Mouse (Mus musculus) lung, postnatal 0 days (tissue): ENCODE results near the gene Neurog3. TPM values are rescaled to one million over a fixed set of nuclear protein-coding genes. Genes with fewer than 3 reads are reported as not detected.
A peak's percentile ranks its signal among the peaks of the same experiment; 100 is the strongest.

Source experiments
- ATAC-seq: fragments of 200-750 bp; cut with Nextera tagmentation; 2 replicates; pipeline ENCODE4 v1.8.0; 2017; ENCODE audit warnings: moderate library complexity
- DNase-seq: peaks from one replicate; pipeline ENCODE4 v3.0.0-alpha.2; 2016; ENCODE audit warnings: low spot score
- H3K27ac ChIP-seq: fragments of 300-500 bp; sonication (generic); 2 replicates; pipeline ENCODE4 v1.5.1; 2014; ENCODE audit warnings: antibody characterized with exemption, mild to moderate bottlenecking, low read length, mixed read lengths
- H3K27me3 ChIP-seq: fragments of 300-500 bp; sonication (generic); replicated peaks from 2 replicates; pipeline ENCODE4 v1.6.1; 2014; ENCODE audit warnings: low read length, mixed read lengths; ENCODE audit not compliant: insufficient read depth
- H3K36me3 ChIP-seq: fragments of 300-500 bp; sonication (generic); 2 replicates; pipeline ENCODE4 v1.6.1; 2014; ENCODE audit warnings: low read length, mixed read lengths; ENCODE audit not compliant: insufficient read depth
- H3K4me1 ChIP-seq: fragments of 300-500 bp; sonication (generic); 2 replicates; pipeline ENCODE4 v1.6.1; 2014; ENCODE audit warnings: antibody characterized with exemption, low read depth, low read length, mixed read lengths; ENCODE audit not compliant: insufficient read depth
- H3K4me2 ChIP-seq: fragments of 300-500 bp; sonication (generic); replicated peaks from 2 replicates; pipeline ENCODE4 v1.6.1; 2014; ENCODE audit warnings: low read depth, mild to moderate bottlenecking, low read length, moderate library complexity, mixed read lengths
- H3K4me3 ChIP-seq: fragments of 300-500 bp; sonication (generic); 2 replicates; pipeline ENCODE4 v1.5.1; 2014; ENCODE audit warnings: low read depth, low read length
- H3K9ac ChIP-seq: fragments of 300-500 bp; sonication (generic); replicated peaks from 2 replicates; pipeline ENCODE4 v1.6.1; 2014; ENCODE audit warnings: low read depth, mild to moderate bottlenecking
- H3K9me3 ChIP-seq: fragments of 300-500 bp; sonication (generic); 2 replicates; pipeline ENCODE4 v1.6.1; 2016; ENCODE audit warnings: low read length, mixed read lengths
- CTCF ChIP-seq: IDR thresholded peaks from 2 replicates; pipeline ENCODE4 v1.5.1; 2016; ENCODE audit warnings: antibody characterized with exemption, mild to moderate bottlenecking
- EP300 ChIP-seq: IDR thresholded peaks from 2 replicates; pipeline ENCODE4 v1.6.1; 2016; ENCODE audit warnings: antibody characterized with exemption, mild to moderate bottlenecking, control low read depth
- WGBS: fragments of 180-500 bp; shearing (Covaris S2); extraction: QIAGEN DNeasy Blood & Tissue Kit; methylation state at CpG from one replicate; pipeline ENCODE4 v1.1.7; 2014; 5-methylcytosine and 5-hydroxymethylcytosine counted together
- polyA plus RNA-seq: library from polyadenylated mRNA; unstranded; fragments of >200 nt; fragmentation: Nextera tagmentation; extraction: Ambion mirVana; gene quantifications from 2 replicates; pipeline ENCODE4 v1.2.1, GENCODE M21; 2015

Gene Neurog3
- polyA plus RNA-seq, 1 experiment from 2014 or later = not detected

- 75% methylated on average over 6 of the region's 6 CpGs for WGBS
- H3K9me3 ChIP-seq = no peaks in the 10 kb centered on the region
- TF ChIP-seq EP300 (no peak), CTCF (no peak)
- DNase-seq = no peak
- no peaks in the 10 kb centered on the region for H3K36me3 ChIP-seq
- no peak for ATAC-seq
- no peak overlapping the region for H3K27ac ChIP-seq
- no peak overlapping the region for H3K4me2 ChIP-seq
- H3K4me1 ChIP-seq = no peaks in the 10 kb centered on the region
- no peaks in the 10 kb centered on the region for H3K27me3 ChIP-seq
- H3K4me3 ChIP-seq = no peak overlapping the region
- no peak overlapping the region for H3K9ac ChIP-seq
These were observed 38.5 kb upstream of the Neurog3 start for GRCm38 (mm10) chr10:62094401-62094800.

GRCm38 (mm10) chr10:62099749-62100403 is 33.0 kb upstream of the Neurog3 start:
- WGBS = 56% methylated on average over 10 of the region's 10 CpGs

GRCm38 (mm10) chr10:62101504-62102439 is 31.1 kb upstream of the Neurog3 start:
- DNase-seq (peak; percentile 78), ATAC-seq (peak; percentile 52; the same call in 1 of the 2 replicates)
- Histone ChIP-seq H3K9me3 (no peaks in the 10 kb centered on the region), H3K27me3 (no peaks in the 10 kb centered on the region), H3K4me1 (no peaks in the 10 kb centered on the region), H3K4me2 (no peak overlapping the region), H3K27ac (no peak overlapping the region), H3K4me3 (no peak overlapping the region), H3K36me3 (no peaks in the 10 kb centered on the region), H3K9ac (no peak overlapping the region)
- WGBS = 7% methylated on average over 7 of the region's 7 CpGs
- TF ChIP-seq CTCF (peak; percentile 92), EP300 (no peak)

More at GRCm38 (mm10) chr10:62099749-62100403, 33.0 kb upstream of the Neurog3 start:
- no peaks in the 10 kb centered on the region for H3K4me1 ChIP-seq
- DNase-seq = no peak
- H3K27ac ChIP-seq = no peak overlapping the region
- no peak overlapping the region for H3K4me2 ChIP-seq
- no peak for ATAC-seq
- no peaks in the 10 kb centered on the region for H3K36me3 ChIP-seq
- no peak overlapping the region for H3K4me3 ChIP-seq
- H3K27me3 ChIP-seq = no peaks in the 10 kb centered on the region
- no peaks in the 10 kb centered on the region for H3K9me3 ChIP-seq
- H3K9ac ChIP-seq = no peak overlapping the region
- no peak for TF ChIP-seq CTCF
- TF ChIP-seq EP300 = no peak

GRCm38 (mm10) chr10:62104835-62105576 is 27.9 kb upstream of the Neurog3 start:
- H3K4me1 ChIP-seq = no peaks in the 10 kb centered on the region
- no peaks in the 10 kb centered on the region for H3K9me3 ChIP-seq
- H3K9ac ChIP-seq = no peak overlapping the region
- H3K4me2 ChIP-seq = no peak overlapping the region
- H3K4me3 ChIP-seq = no peak overlapping the region
- 21% methylated on average over 7 of the region's 7 CpGs for WGBS
- no peaks in the 10 kb centered on the region for H3K36me3 ChIP-seq
- no peaks in the 10 kb centered on the region for H3K27me3 ChIP-seq
- no peak for TF ChIP-seq EP300
- peak; percentile 85 for TF ChIP-seq CTCF
- DNase-seq (peak; percentile 65), ATAC-seq (no peak)
- no peak overlapping the region for H3K27ac ChIP-seq

- H3K9me3 ChIP-seq = no peaks in the 10 kb centered on the region
- no peaks in the 10 kb centered on the region for H3K36me3 ChIP-seq
- H3K4me3 ChIP-seq = no peak overlapping the region
- no peak overlapping the region for H3K4me2 ChIP-seq
- ATAC-seq = no peak
- WGBS = 68% methylated on average over 9 of the region's 9 CpGs
- no peak for DNase-seq
- H3K9ac ChIP-seq = no peak overlapping the region
- peaks cover 6% of the 10 kb centered on the region for H3K27me3 ChIP-seq
- H3K4me1 ChIP-seq = no peaks in the 10 kb centered on the region
- H3K27ac ChIP-seq = no peak overlapping the region
- TF ChIP-seq EP300 (no peak), CTCF (no peak)
These were observed 25.8 kb upstream of the Neurog3 start for GRCm38 (mm10) chr10:62107048-62107447.
